In the genomic region with DNA sequence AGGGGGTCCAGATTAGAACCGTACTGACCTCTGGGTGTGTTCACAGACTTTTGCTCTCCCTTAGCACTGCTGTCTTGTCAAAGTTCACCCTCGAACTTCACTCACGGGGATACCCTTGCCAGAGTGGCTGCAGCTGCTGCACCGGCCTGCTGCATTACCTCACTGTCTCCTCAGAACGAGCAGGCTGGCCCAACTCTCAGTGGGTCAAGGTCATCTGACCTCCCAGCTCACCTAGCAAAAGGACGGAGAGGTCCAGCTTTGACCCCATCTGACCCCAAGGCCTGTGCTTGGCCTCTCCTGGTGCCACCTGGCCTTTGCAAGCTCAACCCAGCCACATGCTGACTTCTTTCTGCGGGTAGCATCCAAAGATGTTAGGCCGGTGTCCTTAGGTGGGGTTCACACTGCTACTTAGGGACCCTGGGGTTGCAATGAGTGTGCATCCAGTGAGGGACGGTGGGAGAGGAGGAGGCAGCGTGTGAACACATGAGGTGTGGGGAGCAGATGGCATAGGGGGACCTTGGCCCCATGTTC, we compare ENCODE assay signal across 11 mouse cellular contexts. TPM values are rescaled to one million over a fixed set of nuclear protein-coding genes. Genes with fewer than 3 reads are reported as not detected.
DNase-seq lines count a peak whose midpoint lies in the region; ATAC-seq and TF ChIP-seq lines count a peak whose summit lies in the region.
"Had no signal": no experiment of that assay in that cellular context is flagged by ENCODE, and none has a peak within 500 bp of the region (broad histone marks: within the 10 kb centered on the region; RNA-seq: fewer than 3 reads in every experiment).

No protein-coding gene starts in this region.

- no peak overlapping the region for H3K27ac ChIP-seq in kidney, embryonic 14.5 days (ENCODE audit: low read depth, low read length)
- peak overlapping the region; percentile 12; the same call in 1 of the 2 replicates for H3K27ac ChIP-seq in ES-Bruce4 (ENCODE audit: insufficient read depth, low read length)
- peak overlapping the region; percentile 21; the same call in 1 of the 2 replicates for H3K27ac ChIP-seq in embryonic facial prominence, embryonic 10.5 days (replicated peaks)
- peak overlapping the region; percentile 96 for H3K27ac ChIP-seq in liver, embryonic 14.5 days
- no peak overlapping the region for H3K27ac ChIP-seq in kidney, embryonic 15.5 days

- H3K27me3 ChIP-seq in kidney, embryonic 14.5 days (ENCODE audit: control insufficient read depth, insufficient read depth, low read length) = no peaks in the 10 kb centered on the region
- H3K27me3 ChIP-seq in ES-Bruce4 (ENCODE audit: control insufficient read depth, insufficient read depth, low read length, poor library complexity, severe bottlenecking) = no peaks in the 10 kb centered on the region
- peaks cover 4% of the 10 kb centered on the region for H3K27me3 ChIP-seq in embryonic facial prominence, embryonic 10.5 days (replicated peaks; ENCODE audit: low read depth, poor library complexity, severe bottlenecking)
- no peaks in the 10 kb centered on the region for H3K27me3 ChIP-seq in liver, embryonic 14.5 days (ENCODE audit: control insufficient read depth, insufficient read depth, low read length)
- H3K27me3 ChIP-seq in kidney, embryonic 15.5 days = no peaks in the 10 kb centered on the region
- H3K27me3 ChIP-seq: embryonic facial prominence, embryonic 12.5 days; lung, embryonic 15.5 days had no signal

- no peak overlapping the region for H3K4me2 ChIP-seq in kidney, embryonic 14.5 days (replicated peaks; ENCODE audit: low read depth, low read length)
- peak overlapping the region; percentile 97 for H3K4me2 ChIP-seq in liver, embryonic 14.5 days (ENCODE audit: low read depth)
- no peak overlapping the region for H3K4me2 ChIP-seq in kidney, embryonic 15.5 days
- H3K4me2 ChIP-seq: embryonic facial prominence, embryonic 12.5 days had no signal

- no peaks in the 10 kb centered on the region for H3K36me3 ChIP-seq in kidney, embryonic 14.5 days (ENCODE audit: control insufficient read depth, insufficient read depth, low read length)
- no peaks in the 10 kb centered on the region for H3K36me3 ChIP-seq in ES-Bruce4 (ENCODE audit: control insufficient read depth, insufficient read depth, low read length, poor library complexity, severe bottlenecking)
- peaks cover 23% of the 10 kb centered on the region; the same call in 1 of the 2 replicates for H3K36me3 ChIP-seq in embryonic facial prominence, embryonic 10.5 days (replicated peaks)
- peaks cover 56% of the 10 kb centered on the region for H3K36me3 ChIP-seq in liver, embryonic 14.5 days (replicated peaks; ENCODE audit: control insufficient read depth, insufficient read depth, low read depth)
- peaks cover 4% of the 10 kb centered on the region; the same call in 1 of the 2 replicates for H3K36me3 ChIP-seq in kidney, embryonic 15.5 days
- H3K36me3 ChIP-seq: embryonic facial prominence, embryonic 12.5 days; lung, embryonic 15.5 days had no signal

- TF ChIP-seq POLR2A in ES-Bruce4 (IDR thresholded peaks at IDR 0.05; ENCODE audit: insufficient read depth, low read length) = no peak

- DNase-seq in kidney, postnatal 25 days = no peak
- peak; percentile 9 for DNase-seq in embryonic facial prominence, embryonic 10.5 days (ENCODE audit: low spot score)
- no peak for DNase-seq in liver, embryonic 14.5 days (ENCODE audit: low read depth in 3 of 3, low spot score in 3 of 3)
- no peak for DNase-seq in urinary bladder, postnatal 36 days (ENCODE audit: low spot score in 2 of 2)
- DNase-seq: right cerebral cortex, postnatal 25 days had no signal

- no peaks in the 10 kb centered on the region for H3K9me3 ChIP-seq in kidney, embryonic 14.5 days (ENCODE audit: control insufficient read depth, low read length)
- no peaks in the 10 kb centered on the region for H3K9me3 ChIP-seq in ES-Bruce4 (replicated peaks; ENCODE audit: control insufficient read depth, insufficient read depth, low read length, poor library complexity, severe bottlenecking)
- no peaks in the 10 kb centered on the region for H3K9me3 ChIP-seq in embryonic facial prominence, embryonic 10.5 days
- no peaks in the 10 kb centered on the region for H3K9me3 ChIP-seq in liver, embryonic 14.5 days (ENCODE audit: control insufficient read depth, low read length)
- no peaks in the 10 kb centered on the region for H3K9me3 ChIP-seq in kidney, embryonic 15.5 days (replicated peaks)
- H3K9me3 ChIP-seq: embryonic facial prominence, embryonic 12.5 days; lung, embryonic 15.5 days had no signal

- no peak for ATAC-seq in kidney, embryonic 14.5 days (ENCODE audit: low FRiP score, low TSS enrichment)
- no peak for ATAC-seq in liver, embryonic 14.5 days (ENCODE audit: insufficient read depth)
- ATAC-seq in frontal cortex, adult (ENCODE audit: low TSS enrichment) = no peak
- no peak for ATAC-seq in kidney, embryonic 15.5 days (replicated peaks; ENCODE audit: low FRiP score)

- no peak overlapping the region for H3K4me3 ChIP-seq in kidney, embryonic 14.5 days (ENCODE audit: low read length)
- H3K4me3 ChIP-seq in ES-Bruce4 (ENCODE audit: low read depth, low read length) = no peak overlapping the region
- peak overlapping the region; percentile 17; the same call in 1 of the 2 replicates for H3K4me3 ChIP-seq in embryonic facial prominence, embryonic 10.5 days
- H3K4me3 ChIP-seq in liver, embryonic 14.5 days (ENCODE audit: insufficient read depth in 1 of 2, low read depth in 2 of 2, low read length in 2 of 2) = peak overlapping the region; percentile 44 to 68
- no peak overlapping the region for H3K4me3 ChIP-seq in kidney, embryonic 15.5 days (replicated peaks)
- H3K4me3 ChIP-seq: embryonic facial prominence, embryonic 12.5 days; lung, embryonic 15.5 days had no signal

- no peak for TF ChIP-seq EP300 in ES-Bruce4 (IDR thresholded peaks at IDR 0.05; ENCODE audit: insufficient read depth, low read depth, low read length)
- TF ChIP-seq EP300 in liver, embryonic 14.5 days (IDR thresholded peaks at IDR 0.05; ENCODE audit: low read depth) = no peak

- 69% methylated on average over 10 of the region's 10 CpGs for WGBS in kidney, embryonic 14.5 days
- WGBS in embryonic facial prominence, embryonic 10.5 days = 70% methylated on average over 10 of the region's 10 CpGs
- WGBS in liver, embryonic 14.5 days (ENCODE audit: insufficient replicate concordance) = 73% methylated on average over 10 of the region's 10 CpGs
- 68% methylated on average over 10 of the region's 10 CpGs for WGBS in kidney, embryonic 15.5 days

- peak overlapping the region; percentile 12; the same call in 1 of the 2 replicates for H3K9ac ChIP-seq in kidney, embryonic 14.5 days (ENCODE audit: low read depth, low read length)
- H3K9ac ChIP-seq in ES-Bruce4 (ENCODE audit: low read depth, poor library complexity, severe bottlenecking) = no peak overlapping the region
- peak overlapping the region; percentile 99 for H3K9ac ChIP-seq in liver, embryonic 14.5 days (replicated peaks)
- H3K9ac ChIP-seq in kidney, embryonic 15.5 days = no peak overlapping the region
- H3K9ac ChIP-seq: embryonic facial prominence, embryonic 12.5 days; lung, embryonic 15.5 days had no signal

- TF ChIP-seq CTCF in ES-Bruce4 (IDR thresholded peaks at IDR 0.05; ENCODE audit: low read depth, low read length) = no peak
- TF ChIP-seq CTCF in liver, embryonic 14.5 days (IDR thresholded peaks at IDR 0.05; ENCODE audit: low read depth) = no peak

- peaks cover 41% of the 10 kb centered on the region for H3K4me1 ChIP-seq in kidney, embryonic 14.5 days (ENCODE audit: control insufficient read depth, insufficient read depth, low read length)
- peaks cover 18% of the 10 kb centered on the region for H3K4me1 ChIP-seq in ES-Bruce4 (ENCODE audit: control insufficient read depth, insufficient read depth, low read length)
- peaks cover 88% of the 10 kb centered on the region for H3K4me1 ChIP-seq in embryonic facial prominence, embryonic 10.5 days
- peaks cover 66 to 71% of the 10 kb centered on the region in 2 experiments for H3K4me1 ChIP-seq in liver, embryonic 14.5 days (replicated peaks; ENCODE audit: control insufficient read depth in 2 of 2, insufficient read depth in 2 of 2, low read length in 1 of 2)
- H3K4me1 ChIP-seq in kidney, embryonic 15.5 days = peaks cover 69% of the 10 kb centered on the region

RNA-seq across cellular contexts. Expression of a gene that starts 3.9 kb away (rescaled TPM):
- polyA plus RNA-seq in kidney, embryonic 14.5 days (2014; fragmentation: Nextera tagmentation; extraction: Ambion mirVana) = 5.7 and 6.0 TPM in 2 replicates
- polyA plus RNA-seq in ES-Bruce4 (2011; ENCODE audit: insufficient read depth, insufficient read length, low read depth, missing spikeins) = 3.1 and 6.3 TPM in 2 replicates
- polyA plus RNA-seq in embryonic facial prominence, embryonic 10.5 days (2016; fragmentation: Nextera tagmentation; extraction: Ambion mirVana) = 6.2 TPM in 2 replicates
- polyA plus RNA-seq in liver, embryonic 14.5 days (2012; rRNA removed) = 38.4 and 40.5 TPM in 2 replicates
- polyA plus RNA-seq in liver, embryonic 14.5 days (2014; fragmentation: Nextera tagmentation; extraction: Ambion mirVana) = 50.3 and 53.4 TPM in 2 replicates
- polyA plus RNA-seq in kidney, embryonic 15.5 days (2015; fragmentation: Nextera tagmentation; extraction: Ambion mirVana) = 9.7 and 10.5 TPM in 2 replicates

RNA-seq across cellular contexts. Expression of a gene that starts 30.1 kb away (rescaled TPM):
- polyA plus RNA-seq in kidney, embryonic 14.5 days (2014; fragmentation: Nextera tagmentation; extraction: Ambion mirVana) = 2.0 and 3.0 TPM in 2 replicates
- 7.2 and 9.3 TPM in 2 replicates for polyA plus RNA-seq in ES-Bruce4 (2011; ENCODE audit: insufficient read depth, insufficient read length, low read depth, missing spikeins)
- 4.2 and 5.3 TPM in 2 replicates for polyA plus RNA-seq in embryonic facial prominence, embryonic 10.5 days (2016; fragmentation: Nextera tagmentation; extraction: Ambion mirVana)
- polyA plus RNA-seq in liver, embryonic 14.5 days (2012; rRNA removed) = 1.1 and 1.2 TPM in 2 replicates
- 0.66 and 0.85 TPM in 2 replicates for polyA plus RNA-seq in liver, embryonic 14.5 days (2014; fragmentation: Nextera tagmentation; extraction: Ambion mirVana)
- polyA plus RNA-seq in kidney, embryonic 15.5 days (2015; fragmentation: Nextera tagmentation; extraction: Ambion mirVana) = 4.5 and 6.0 TPM in 2 replicates

RNA-seq across cellular contexts. Expression of a gene that starts 32.8 kb away (rescaled TPM):
- polyA plus RNA-seq in kidney, embryonic 14.5 days (2014; fragmentation: Nextera tagmentation; extraction: Ambion mirVana) = 848 and 979 TPM in 2 replicates
- 9.6 and 11.0 TPM in 2 replicates for polyA plus RNA-seq in ES-Bruce4 (2011; ENCODE audit: insufficient read depth, insufficient read length, low read depth, missing spikeins)
- 593 and 611 TPM in 2 replicates for polyA plus RNA-seq in embryonic facial prominence, embryonic 10.5 days (2016; fragmentation: Nextera tagmentation; extraction: Ambion mirVana)
- polyA plus RNA-seq in liver, embryonic 14.5 days (2012; rRNA removed) = 23.0 and 29.8 TPM in 2 replicates
- polyA plus RNA-seq in liver, embryonic 14.5 days (2014; fragmentation: Nextera tagmentation; extraction: Ambion mirVana) = 33.2 and 33.8 TPM in 2 replicates
- 862 and 905 TPM in 2 replicates for polyA plus RNA-seq in kidney, embryonic 15.5 days (2015; fragmentation: Nextera tagmentation; extraction: Ambion mirVana)

Comparison
In these comparisons a context has a peak if more than half of its experiments do, and no peak if none do; other contexts are left out.
1. H3K9ac ChIP-seq: peak in kidney, embryonic 14.5 days (single experiment) and liver, embryonic 14.5 days (single experiment); none in ES-Bruce4 (single experiment) and kidney, embryonic 15.5 days (single experiment).
2. H3K27ac ChIP-seq: peak in ES-Bruce4 (single experiment), embryonic facial prominence, embryonic 10.5 days (single experiment) and liver, embryonic 14.5 days (single experiment); none in kidney, embryonic 14.5 days (single experiment) and kidney, embryonic 15.5 days (single experiment).
3. H3K4me3 ChIP-seq: peak in embryonic facial prominence, embryonic 10.5 days (single experiment) and liver, embryonic 14.5 days (2 of 2); none in kidney, embryonic 14.5 days (single experiment), ES-Bruce4 (single experiment) and kidney, embryonic 15.5 days (single experiment).
4. RNA of a gene that starts 32.8 kb away (polyA plus RNA-seq): 862 to 905 TPM in kidney, embryonic 15.5 days, 848 to 979 TPM in kidney, embryonic 14.5 days and 593 to 611 TPM in embryonic facial prominence, embryonic 10.5 days; 23.0 to 33.8 TPM in liver, embryonic 14.5 days and 9.6 to 11.0 TPM in ES-Bruce4; every median in the first group is over 10 times any median in the second.